Mouse (Mus musculus) limb, embryonic 10.5 days (tissue): ENCODE data around the gene Hes3. TPM values are rescaled to one million over a fixed set of nuclear protein-coding genes. Genes with fewer than 3 reads are reported as not detected.
A peak's percentile ranks its signal among the peaks of the same experiment; 100 is the strongest.

ENCODE experiments used
- DNase-seq: peaks from one replicate; pipeline ENCODE4 v3.0.0-alpha.2; 2017; ENCODE audit warnings: low spot score
- H3K27ac ChIP-seq: fragments of 300-500 bp; sonication (generic); 2 replicates; pipeline ENCODE4 v1.5.1; 2016; ENCODE audit warnings: mild to moderate bottlenecking
- H3K27me3 ChIP-seq: fragments of 300-500 bp; sonication (generic); 2 replicates; pipeline ENCODE4 v1.6.1; 2016; ENCODE audit warnings: low read depth, mild to moderate bottlenecking; ENCODE audit not compliant: poor library complexity, severe bottlenecking
- H3K36me3 ChIP-seq: fragments of 300-500 bp; sonication (generic); 2 replicates; pipeline ENCODE4 v1.6.1; 2016; ENCODE audit warnings: mild to moderate bottlenecking, moderate library complexity
- H3K4me1 ChIP-seq: fragments of 300-500 bp; sonication (generic); 2 replicates; pipeline ENCODE4 v1.6.1; 2016
- H3K4me3 ChIP-seq: fragments of 300-500 bp; sonication (generic); 2 replicates; pipeline ENCODE4 v1.5.1; 2016; ENCODE audit warnings: mild to moderate bottlenecking, moderate library complexity
- H3K9me3 ChIP-seq: fragments of 300-500 bp; sonication (generic); replicated peaks from 2 replicates; pipeline ENCODE4 v1.6.1; 2016; ENCODE audit warnings: mild to moderate bottlenecking
- WGBS: fragments of 180-500 bp; shearing (Covaris S2); methylation state at CpG from one replicate; pipeline ENCODE4 v1.1.7; 2016; 5-methylcytosine and 5-hydroxymethylcytosine counted together
- polyA plus RNA-seq: library from polyadenylated mRNA; unstranded; fragments of >200 nt; fragmentation: Nextera tagmentation; extraction: Ambion mirVana; gene quantifications from 2 replicates; pipeline ENCODE4 v1.2.1, GENCODE M21; 2016

Gene Hes3
- polyA plus RNA-seq, 1 experiment from 2014 or later = not detected

GRCm38 (mm10) chr4:152286183-152286582 is 5.3 kb downstream of the Hes3 start:
- Histone ChIP-seq H3K27ac (no peak overlapping the region), H3K9me3 (no peaks in the 10 kb centered on the region), H3K4me1 (peaks cover 37% of the 10 kb centered on the region), H3K27me3 (peaks cover 96% of the 10 kb centered on the region), H3K4me3 (peak overlapping the region; percentile 14; the same call in 1 of the 2 replicates), H3K36me3 (no peaks in the 10 kb centered on the region)
- WGBS = 4% methylated on average over 32 of the region's 32 CpGs
- no peak for DNase-seq

GRCm38 (mm10) chr4:152285505-152285904 is 6.0 kb downstream of the Hes3 start:
- Histone ChIP-seq H3K9me3 (no peaks in the 10 kb centered on the region), H3K27ac (no peak overlapping the region), H3K36me3 (no peaks in the 10 kb centered on the region), H3K27me3 (peaks cover 96% of the 10 kb centered on the region), H3K4me1 (peaks cover 31% of the 10 kb centered on the region), H3K4me3 (no peak overlapping the region)
- peak; percentile 75 for DNase-seq
- 5% methylated on average over 10 of the region's 10 CpGs for WGBS

GRCm38 (mm10) chr4:152283186-152283950 is 8.1 kb downstream of the Hes3 start:
- no peaks in the 10 kb centered on the region for H3K36me3 ChIP-seq
- peak; percentile 94 for DNase-seq
- no peaks in the 10 kb centered on the region for H3K9me3 ChIP-seq
- H3K27me3 ChIP-seq = peaks cover 97% of the 10 kb centered on the region
- peak overlapping the region; percentile 44 for H3K4me3 ChIP-seq
- 4% methylated on average over 70 of the region's 70 CpGs for WGBS
- H3K4me1 ChIP-seq = peaks cover 23% of the 10 kb centered on the region
- H3K27ac ChIP-seq = no peak overlapping the region; the same call in 1 of the 2 replicates

GRCm38 (mm10) chr4:152282721-152283120 is 8.7 kb downstream of the Hes3 start:
- Histone ChIP-seq H3K4me3 (peak overlapping the region; percentile 44), H3K27ac (no peak overlapping the region; the same call in 1 of the 2 replicates), H3K9me3 (no peaks in the 10 kb centered on the region), H3K27me3 (peaks cover 91% of the 10 kb centered on the region), H3K36me3 (no peaks in the 10 kb centered on the region), H3K4me1 (peaks cover 23% of the 10 kb centered on the region)
- no peak for DNase-seq
- WGBS = 23% methylated on average over 34 of the region's 34 CpGs

GRCm38 (mm10) chr4:152281601-152282000 is 9.9 kb downstream of the Hes3 start:
- Histone ChIP-seq H3K27ac (no peak overlapping the region), H3K9me3 (no peaks in the 10 kb centered on the region), H3K4me1 (peaks cover 22% of the 10 kb centered on the region), H3K27me3 (peaks cover 89% of the 10 kb centered on the region), H3K36me3 (no peaks in the 10 kb centered on the region), H3K4me3 (no peak overlapping the region)
- DNase-seq = no peak
- WGBS = 48% methylated on average over 15 of the region's 15 CpGs

- peaks cover 34% of the 10 kb centered on the region for H3K4me1 ChIP-seq
Observed at GRCm38 (mm10) chr4:152278986-152279385, 12.5 kb downstream of the Hes3 start.

GRCm38 (mm10) chr4:152277916-152278315 is 13.5 kb downstream of the Hes3 start:
- DNase-seq = no peak
- Histone ChIP-seq H3K4me3 (no peak overlapping the region), H3K36me3 (no peaks in the 10 kb centered on the region), H3K27ac (no peak overlapping the region), H3K9me3 (no peaks in the 10 kb centered on the region), H3K27me3 (peaks cover 88% of the 10 kb centered on the region), H3K4me1 (peaks cover 36% of the 10 kb centered on the region)
- WGBS = 80% methylated on average over 2 of the region's 2 CpGs

More at GRCm38 (mm10) chr4:152278986-152279385, 12.5 kb downstream of the Hes3 start:
- DNase-seq = no peak
- 89% methylated on average over 23 of the region's 23 CpGs for WGBS
- Histone ChIP-seq H3K27me3 (peaks cover 89% of the 10 kb centered on the region), H3K27ac (no peak overlapping the region), H3K36me3 (no peaks in the 10 kb centered on the region), H3K4me3 (no peak overlapping the region), H3K9me3 (no peaks in the 10 kb centered on the region)

GRCm38 (mm10) chr4:152276389-152277347 is 14.8 kb downstream of the Hes3 start:
- Histone ChIP-seq H3K27ac (no peak overlapping the region), H3K4me3 (no peak overlapping the region), H3K9me3 (no peaks in the 10 kb centered on the region), H3K36me3 (no peaks in the 10 kb centered on the region), H3K4me1 (peaks cover 45% of the 10 kb centered on the region), H3K27me3 (peaks cover 82% of the 10 kb centered on the region)
- no peak for DNase-seq
- 51% methylated on average over 10 of the region's 10 CpGs for WGBS

- H3K36me3 ChIP-seq = no peaks in the 10 kb centered on the region
- DNase-seq = no peak
- peaks cover 73% of the 10 kb centered on the region for H3K27me3 ChIP-seq
- H3K27ac ChIP-seq = peak overlapping the region; percentile 82
- 2% methylated on average over 20 of the region's 20 CpGs for WGBS
- H3K4me3 ChIP-seq = peak overlapping the region; percentile 71
- no peaks in the 10 kb centered on the region for H3K9me3 ChIP-seq
- H3K4me1 ChIP-seq = peaks cover 53% of the 10 kb centered on the region
Observed at GRCm38 (mm10) chr4:152274681-152275131, 16.8 kb downstream of the Hes3 start.

GRCm38 (mm10) chr4:152273621-152274236 is 17.7 kb downstream of the Hes3 start, which contains the start of gene Gpr153:
Gpr153 (plus strand) TSS chr4:152274232.
- H3K27ac ChIP-seq = peak within 1 kb of the TSS; percentile 82
- peaks cover 65% of the 10 kb centered on the region for H3K27me3 ChIP-seq
- WGBS = under 1% methylated on average over 48 of the region's 48 CpGs
- peak within 1 kb of the TSS; percentile 71 for H3K4me3 ChIP-seq
- peaks cover 55% of the 10 kb centered on the region for H3K4me1 ChIP-seq
- H3K36me3 ChIP-seq = no peaks in the 10 kb centered on the region
- H3K9me3 ChIP-seq = no peaks in the 10 kb centered on the region
- peak; percentile 66 for DNase-seq

GRCm38 (mm10) chr4:152273191-152273590 is 18.3 kb downstream of the Hes3 start:
- H3K4me3 ChIP-seq = peak overlapping the region; percentile 71
- H3K9me3 ChIP-seq = no peaks in the 10 kb centered on the region
- peaks cover 55% of the 10 kb centered on the region for H3K4me1 ChIP-seq
- peak overlapping the region; percentile 82 for H3K27ac ChIP-seq
- H3K27me3 ChIP-seq = peaks cover 64% of the 10 kb centered on the region
- DNase-seq = no peak
- 34% methylated on average over 3 of the region's 3 CpGs for WGBS
- no peaks in the 10 kb centered on the region for H3K36me3 ChIP-seq

GRCm38 (mm10) chr4:152272449-152273049 is 18.9 kb downstream of the Hes3 start:
- peaks cover 55% of the 10 kb centered on the region for H3K4me1 ChIP-seq
- WGBS = 30% methylated on average over 9 of the region's 9 CpGs
- DNase-seq = no peak
- H3K27ac ChIP-seq = peak overlapping the region; percentile 82; the same call in 1 of the 2 replicates
- no peaks in the 10 kb centered on the region for H3K36me3 ChIP-seq
- H3K27me3 ChIP-seq = peaks cover 64% of the 10 kb centered on the region
- H3K4me3 ChIP-seq = 0 out of 2 replicates have a peak overlapping the region, but pooled peaks have one; percentile 71
- H3K9me3 ChIP-seq = no peaks in the 10 kb centered on the region
